Mouse (Mus musculus) layer of hippocampus, postnatal 25 days (tissue): Measurements from ENCODE around the gene Tcap. TPM values are rescaled to one million over a fixed set of nuclear protein-coding genes. Genes with fewer than 3 reads are reported as not detected.

ENCODE experiments used
- DNase-seq, 2 experiments: peaks; one replicate each; pipeline ENCODE4 v3.0.0; 2022; ENCODE audit warnings: mixed read lengths in 2 of 2, low spot score in 1 of 2; ENCODE audit errors: extremely low spot score in 1 of 2
- total RNA-seq, 2 experiments: library from RNA; stranded (reverse); gene quantifications; 2 replicates each; pipeline ENCODE4 v1.2.3; 2021

Tcap gene
- total RNA-seq, 2 experiments from 2014 or later, result 0.66 to 0.76 TPM

DNA sequence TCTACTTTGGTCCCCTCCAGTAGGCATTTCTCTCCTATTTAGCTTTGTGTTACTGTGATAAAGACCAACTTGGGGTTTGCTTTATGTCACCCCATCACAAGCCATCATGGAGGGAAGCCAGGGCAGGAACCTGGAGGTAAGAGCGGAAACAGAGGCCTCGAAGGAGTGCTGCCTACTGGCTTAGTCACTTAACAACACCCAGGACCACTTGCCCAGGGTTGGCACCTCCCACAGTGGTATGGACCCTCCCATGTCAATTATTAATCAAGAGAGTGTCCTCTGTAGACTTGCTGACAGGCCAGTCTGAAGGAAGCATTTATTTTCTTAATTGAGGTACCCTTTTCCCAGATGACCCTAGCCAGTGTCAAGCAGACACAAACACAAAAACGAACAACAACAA is 17.2 kb downstream of the Tcap start:
- no peak for DNase-seq

DNA sequence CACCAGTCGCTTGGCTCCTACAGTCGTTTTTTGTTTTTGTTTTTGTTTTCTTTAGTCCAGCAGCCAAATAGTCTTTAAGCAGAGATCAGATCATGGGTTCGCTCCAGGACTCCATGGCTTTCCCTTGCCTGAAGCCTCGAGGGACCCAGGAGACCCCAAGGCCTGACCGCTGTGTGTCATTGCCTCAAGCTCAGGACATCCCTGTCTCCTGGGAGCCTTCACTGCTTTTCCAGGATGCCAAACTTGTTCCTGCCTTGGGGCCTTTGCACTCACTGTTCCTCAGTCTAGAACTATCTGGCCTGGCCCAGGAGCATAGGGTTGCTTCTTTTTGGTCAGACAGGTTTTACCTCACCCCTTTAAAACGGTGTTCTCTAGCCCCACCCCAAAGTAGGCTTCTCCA is 23.0 kb downstream of the Tcap start:
- no peak for DNase-seq

GRCm38 (mm10) chr11:98408872-98409271 is 25.3 kb downstream of the Tcap start:
- no peak for DNase-seq

- no peak for DNase-seq
Measured at GRCm38 (mm10) chr11:98409341-98409822, 25.8 kb downstream of the Tcap start.

GRCm38 (mm10) chr11:98412273-98412796 is 28.7 kb downstream of the Tcap start, which contains the start of gene Erbb2:
Gene Erbb2, plus strand, starts transcription at chr11:98412470.
- peak in 1 of 2 experiments; percentile 21 for DNase-seq

DNA sequence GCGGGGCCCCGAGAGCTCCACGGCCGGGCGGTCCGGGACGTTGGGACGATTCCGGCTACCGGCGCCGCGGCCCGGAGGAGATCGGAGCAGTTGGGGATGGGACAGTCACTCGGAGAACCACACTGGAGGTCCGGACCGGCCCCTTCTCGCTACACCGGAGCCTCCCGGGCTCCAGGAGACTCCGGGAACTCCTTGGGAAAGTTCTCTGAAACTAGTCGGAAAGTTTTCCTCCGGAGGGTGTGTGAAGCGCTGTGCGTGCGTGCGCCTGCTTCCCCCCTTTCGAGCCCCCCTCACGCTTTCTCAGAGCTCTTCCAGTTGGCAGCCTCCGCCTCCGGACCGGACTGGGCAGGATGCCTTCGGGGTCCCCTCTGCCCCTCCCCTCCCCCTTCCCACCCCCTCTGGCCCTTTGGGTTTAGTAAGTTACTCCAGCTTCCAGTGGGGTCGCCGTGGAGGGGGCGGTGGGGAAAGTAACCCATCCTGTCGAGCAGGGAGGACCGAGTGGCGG is 29.2 kb downstream of the Tcap start:
- DNase-seq, result no peak

DNA sequence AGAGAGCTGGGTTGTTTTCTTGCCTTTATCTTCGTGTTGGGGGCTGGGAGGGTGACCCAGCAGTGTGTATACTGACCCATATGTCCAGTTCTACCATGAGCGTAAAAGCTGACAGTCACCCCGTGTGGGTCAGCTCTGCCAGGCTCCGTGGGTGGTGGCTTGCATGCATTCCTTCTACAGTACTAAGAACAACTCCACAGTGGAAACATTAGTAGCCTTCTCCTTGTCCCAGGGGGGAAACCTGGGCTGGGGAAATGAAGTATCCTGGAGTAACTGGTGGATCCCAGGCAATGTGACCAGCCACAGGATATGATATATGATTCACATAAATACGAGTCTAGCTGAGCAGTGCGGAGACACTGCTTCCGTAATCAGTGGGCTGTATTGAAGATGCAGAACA is 30.1 kb downstream of the Tcap start:
- DNase-seq, result no peak

GRCm38 (mm10) chr11:98414162-98414561 is 30.6 kb downstream of the Tcap start:
- no peak for DNase-seq

DNA sequence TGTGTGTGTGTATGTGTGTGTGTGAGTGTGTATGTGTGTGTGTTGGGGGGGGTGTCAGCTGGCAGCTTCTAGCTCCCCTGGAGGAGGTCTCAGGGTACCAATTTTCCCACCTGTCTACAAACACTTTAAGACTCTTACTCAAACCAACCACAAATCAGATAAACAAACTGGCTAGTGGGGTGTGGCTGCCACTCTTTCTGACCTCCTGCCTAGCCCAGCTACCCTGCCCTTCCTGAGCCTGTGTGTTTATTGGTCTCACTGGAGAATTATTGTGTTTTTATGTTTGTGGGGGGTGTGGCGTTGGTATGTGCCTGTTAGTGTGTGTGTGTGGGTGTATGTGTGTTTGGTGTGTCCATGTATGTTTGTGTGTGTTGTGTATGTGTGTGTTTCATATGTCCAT is 33.5 kb downstream of the Tcap start:
- DNase-seq, result no peak

GRCm38 (mm10) chr11:98418273-98418672 is 34.7 kb downstream of the Tcap start:
- no peak for DNase-seq

DNA sequence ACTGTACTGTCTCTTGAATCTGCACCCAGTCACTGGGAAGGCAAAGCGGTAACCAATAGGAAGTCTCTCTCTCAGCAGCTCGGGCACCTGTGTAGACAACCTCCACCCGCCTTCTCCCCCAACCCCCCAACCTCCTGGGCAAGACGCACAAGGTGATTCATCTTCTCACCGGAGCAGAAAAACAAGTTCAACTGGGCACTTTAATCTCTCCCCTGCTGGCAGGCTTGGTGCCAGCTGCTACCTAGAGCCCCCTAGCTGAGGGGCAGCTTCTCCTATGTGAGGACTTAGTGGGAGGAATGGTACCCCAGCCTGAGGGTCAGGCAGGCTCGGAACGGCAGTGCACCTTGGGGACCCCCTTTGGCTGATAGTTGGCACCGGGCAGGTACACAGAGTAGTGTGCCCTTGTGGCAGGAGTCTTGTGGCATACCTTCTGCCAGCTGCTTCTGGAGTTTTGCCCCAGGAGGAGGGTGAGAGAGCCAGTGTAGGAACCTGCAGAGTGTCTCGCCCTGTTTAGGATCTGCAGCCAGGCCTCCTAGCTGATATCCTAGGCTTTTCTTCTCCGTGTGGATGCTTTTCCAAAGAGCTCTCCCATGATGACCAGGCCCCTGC is 35.4 kb downstream of the Tcap start:
- no peak for DNase-seq

GRCm38 (mm10) chr11:98426592-98426991 is 43.0 kb downstream of the Tcap start:
- DNase-seq, result no peak

- no peak for DNase-seq
Measured at GRCm38 (mm10) chr11:98428436-98428835, 44.8 kb downstream of the Tcap start.

GRCm38 (mm10) chr11:98431743-98432502 is 48.3 kb downstream of the Tcap start:
- no peak for DNase-seq

Other genes starting within 250 kb of the Tcap start
- 10 to 100 TPM; 32.4 to 32.9 TPM for gene Fbxl20, start 233.4 kb upstream of the Tcap start, total RNA-seq
- gene Med1, start 190.5 kb upstream of the Tcap start, total RNA-seq, result 10 to 100 TPM; 49.5 to 54.0 TPM
- gene Cdk12, start 180.8 kb upstream of the Tcap start, total RNA-seq, result 10 to 100 TPM; 32.2 to 41.0 TPM
- 100 to 1,000 TPM; 139 to 148 TPM for gene Neurod2, start 54.2 kb upstream of the Tcap start, total RNA-seq
- gene Ppp1r1b, start 35.4 kb upstream of the Tcap start, total RNA-seq, result 10 to 100 TPM; 45.4 to 49.9 TPM
- 10 to 100 TPM; 31.5 to 34.3 TPM for gene Stard3, start 25.4 kb upstream of the Tcap start, total RNA-seq
- not detected for gene Pnmt, start 2.6 kb downstream of the Tcap start, total RNA-seq
- gene Pgap3, start 16.7 kb downstream of the Tcap start, total RNA-seq, result 1 to 10 TPM; 8.9 to 9.6 TPM
- gene Erbb2, start 28.7 kb downstream of the Tcap start, total RNA-seq, result 1 to 10 TPM; 1.4 to 3.5 TPM
- gene Mien1, start 55.2 kb downstream of the Tcap start, total RNA-seq, result 100 to 1,000 TPM in 1 of 2 experiments, 10 to 100 TPM in 1; 92.2 to 104 TPM
- 1 to 10 TPM; 1.4 to 2.1 TPM for gene Grb7, start 62.6 kb downstream of the Tcap start, total RNA-seq
- gene Ikzf3, start 162.2 kb downstream of the Tcap start, total RNA-seq, result under 1 TPM in 1 of 2 experiments, not detected in 1; 0.52 TPM
- gene Zpbp2, start 167.3 kb downstream of the Tcap start, total RNA-seq, result not detected
- gene Ormdl3, start 203.6 kb downstream of the Tcap start, total RNA-seq, result 10 to 100 TPM; 47.7 to 57.5 TPM
- not detected for gene Lrrc3c, start 214.5 kb downstream of the Tcap start, total RNA-seq
- 10 to 100 TPM; 10.4 to 12.4 TPM for gene Gm12355, start 241.8 kb downstream of the Tcap start, total RNA-seq
- not detected for gene Gsdma3, start 242.5 kb downstream of the Tcap start, total RNA-seq